Mouse (Mus musculus) lung, postnatal 0 days (tissue): Measurements from ENCODE around the gene Fam3c. TPM values are rescaled to one million over a fixed set of nuclear protein-coding genes. Genes with fewer than 3 reads are reported as not detected.

Experiments used
- ATAC-seq: fragments of 200-750 bp; cut with Nextera tagmentation; 2 replicates; pipeline ENCODE4 v1.8.0; 2017; ENCODE audit warnings: moderate library complexity
- DNase-seq: peaks from one replicate; pipeline ENCODE4 v3.0.0-alpha.2; 2016; ENCODE audit warnings: low spot score
- H3K27ac ChIP-seq: fragments of 300-500 bp; sonication (generic); 2 replicates; pipeline ENCODE4 v1.5.1; 2014; ENCODE audit warnings: antibody characterized with exemption, mild to moderate bottlenecking, low read length, mixed read lengths
- H3K27me3 ChIP-seq: fragments of 300-500 bp; sonication (generic); replicated peaks from 2 replicates; pipeline ENCODE4 v1.6.1; 2014; ENCODE audit warnings: low read length, mixed read lengths; ENCODE audit not compliant: insufficient read depth
- H3K36me3 ChIP-seq: fragments of 300-500 bp; sonication (generic); 2 replicates; pipeline ENCODE4 v1.6.1; 2014; ENCODE audit warnings: low read length, mixed read lengths; ENCODE audit not compliant: insufficient read depth
- H3K4me1 ChIP-seq: fragments of 300-500 bp; sonication (generic); 2 replicates; pipeline ENCODE4 v1.6.1; 2014; ENCODE audit warnings: antibody characterized with exemption, low read depth, low read length, mixed read lengths; ENCODE audit not compliant: insufficient read depth
- H3K4me2 ChIP-seq: fragments of 300-500 bp; sonication (generic); replicated peaks from 2 replicates; pipeline ENCODE4 v1.6.1; 2014; ENCODE audit warnings: low read depth, mild to moderate bottlenecking, low read length, moderate library complexity, mixed read lengths
- H3K4me3 ChIP-seq: fragments of 300-500 bp; sonication (generic); 2 replicates; pipeline ENCODE4 v1.5.1; 2014; ENCODE audit warnings: low read depth, low read length
- H3K9ac ChIP-seq: fragments of 300-500 bp; sonication (generic); replicated peaks from 2 replicates; pipeline ENCODE4 v1.6.1; 2014; ENCODE audit warnings: low read depth, mild to moderate bottlenecking
- H3K9me3 ChIP-seq: fragments of 300-500 bp; sonication (generic); 2 replicates; pipeline ENCODE4 v1.6.1; 2016; ENCODE audit warnings: low read length, mixed read lengths
- CTCF ChIP-seq: IDR thresholded peaks from 2 replicates; pipeline ENCODE4 v1.5.1; 2016; ENCODE audit warnings: antibody characterized with exemption, mild to moderate bottlenecking
- EP300 ChIP-seq: IDR thresholded peaks from 2 replicates; pipeline ENCODE4 v1.6.1; 2016; ENCODE audit warnings: antibody characterized with exemption, mild to moderate bottlenecking, control low read depth
- WGBS: fragments of 180-500 bp; shearing (Covaris S2); extraction: QIAGEN DNeasy Blood & Tissue Kit; methylation state at CpG from one replicate; pipeline ENCODE4 v1.1.7; 2014; 5-methylcytosine and 5-hydroxymethylcytosine counted together
- polyA plus RNA-seq: library from polyadenylated mRNA; unstranded; fragments of >200 nt; fragmentation: Nextera tagmentation; extraction: Ambion mirVana; gene quantifications from 2 replicates; pipeline ENCODE4 v1.2.1, GENCODE M21; 2015

The Fam3c gene
- polyA plus RNA-seq, 1 experiment from 2014 or later: 66.9 TPM

- 72% methylated on average over 8 of the region's 8 CpGs for WGBS
- no peak for TF ChIP-seq EP300
- TF ChIP-seq CTCF: no peak
- H3K27ac ChIP-seq: no peak overlapping the region
- 0 out of 2 replicates have a peak, but pooled peaks cover 6% of the 10 kb centered on the region for H3K4me1 ChIP-seq
- ATAC-seq (no peak), DNase-seq (no peak)
- H3K9ac ChIP-seq: no peak overlapping the region
- H3K36me3 ChIP-seq: no peaks in the 10 kb centered on the region
- peaks cover 20% of the 10 kb centered on the region; the same call in 1 of the 2 replicates for H3K27me3 ChIP-seq
- H3K9me3 ChIP-seq: no peaks in the 10 kb centered on the region
- H3K4me2 ChIP-seq: no peak overlapping the region
- no peak overlapping the region for H3K4me3 ChIP-seq
Measured at GRCm38 (mm10) chr6:22290790-22291189, 65.3 kb downstream of the Fam3c start.

- WGBS: 2% methylated on average over 21 of the region's 21 CpGs
- DNase-seq (peak; percentile 14), ATAC-seq (no peak)
- no peak overlapping the region for H3K27ac ChIP-seq
- peak overlapping the region; percentile 12; the same call in 1 of the 2 replicates for H3K4me3 ChIP-seq
- no peak overlapping the region for H3K9ac ChIP-seq
- no peaks in the 10 kb centered on the region for H3K36me3 ChIP-seq
- TF ChIP-seq CTCF (no peak), EP300 (no peak)
- peaks cover 20% of the 10 kb centered on the region for H3K27me3 ChIP-seq
- no peaks in the 10 kb centered on the region for H3K9me3 ChIP-seq
- 0 out of 2 replicates have a peak, but pooled peaks cover 6% of the 10 kb centered on the region for H3K4me1 ChIP-seq
- H3K4me2 ChIP-seq: peak overlapping the region; percentile 40; the same call in 1 of the 2 replicates
Measured at GRCm38 (mm10) chr6:22289461-22290021, 66.5 kb downstream of the Fam3c start.

- ATAC-seq: peak; percentile 23; the same call in 1 of the 2 replicates
Measured at GRCm38 (mm10) chr6:22288737-22289460, 67.1 kb downstream of the Fam3c start.

GRCm38 (mm10) chr6:22288004-22288736 lies 67.9 kb downstream of the Fam3c start, which contains the start of gene Wnt16:
Wnt16 (plus strand) TSS chr6:22288227.
- H3K9ac ChIP-seq: no peak within 1 kb of the TSS
- H3K4me3 ChIP-seq: peak within 1 kb of the TSS; percentile 24
- 0 out of 2 replicates have a peak, but pooled peaks cover 6% of the 10 kb centered on the region for H3K4me1 ChIP-seq
- no peak for DNase-seq
- no peak within 1 kb of the TSS for H3K27ac ChIP-seq
- 6% methylated on average over 19 of the region's 20 CpGs for WGBS
- H3K36me3 ChIP-seq: no peaks in the 10 kb centered on the region
- peak within 1 kb of the TSS; percentile 40 for H3K4me2 ChIP-seq
- no peak for TF ChIP-seq EP300
- ATAC-seq: 0 out of 2 replicates have a peak, but pooled peaks have one; percentile 5
- H3K27me3 ChIP-seq: peaks cover 20% of the 10 kb centered on the region
- no peaks in the 10 kb centered on the region for H3K9me3 ChIP-seq

More at GRCm38 (mm10) chr6:22288737-22289460, 67.1 kb downstream of the Fam3c start:
- peak; percentile 40 for TF ChIP-seq CTCF
- TF ChIP-seq EP300: no peak
- Histone ChIP-seq H3K36me3 (no peaks in the 10 kb centered on the region), H3K4me1 (0 out of 2 replicates have a peak, but pooled peaks cover 6% of the 10 kb centered on the region), H3K9ac (no peak overlapping the region), H3K4me3 (peak overlapping the region; percentile 24), H3K27me3 (peaks cover 20% of the 10 kb centered on the region), H3K9me3 (no peaks in the 10 kb centered on the region), H3K27ac (no peak overlapping the region), H3K4me2 (peak overlapping the region; percentile 40)
- DNase-seq: no peak
- WGBS: under 1% methylated on average over 35 of the region's 38 CpGs

- H3K27ac ChIP-seq: no peak overlapping the region
- no peaks in the 10 kb centered on the region for H3K9me3 ChIP-seq
- H3K4me2 ChIP-seq: no peak overlapping the region
- no peak overlapping the region for H3K9ac ChIP-seq
- H3K27me3 ChIP-seq: peaks cover under 1% of the 10 kb centered on the region; the same call in 1 of the 2 replicates
- 84% methylated on average over 4 of the region's 4 CpGs for WGBS
- H3K4me1 ChIP-seq: no peaks in the 10 kb centered on the region; the same call in 1 of the 2 replicates
- no peak overlapping the region for H3K4me3 ChIP-seq
- no peak for ATAC-seq
- TF ChIP-seq CTCF (no peak), EP300 (no peak)
- H3K36me3 ChIP-seq: no peaks in the 10 kb centered on the region
- no peak for DNase-seq
Measured at GRCm38 (mm10) chr6:22282405-22282804, 73.6 kb downstream of the Fam3c start.
